Comparison of ENCODE assay signal across 12 mouse cellular contexts in genomic region chr6:42309816-42310378, GRCm38 (mm10). TPM values are rescaled to one million over a fixed set of nuclear protein-coding genes. Genes with fewer than 3 reads are reported as not detected.
A peak's percentile ranks its signal among the peaks of the same experiment; 100 is the strongest.
DNase-seq lines count a peak whose midpoint lies in the region; ATAC-seq and TF ChIP-seq lines count a peak whose summit lies in the region.
"Had no signal": no experiment of that assay in that cellular context is flagged by ENCODE, and none has a peak within 500 bp of the region (broad histone marks: within the 10 kb centered on the region; RNA-seq: fewer than 3 reads in every experiment).

No protein-coding gene starts in this region.

- TF ChIP-seq POLR2A in lung, adult 2 months (IDR thresholded peaks at IDR 0.05; ENCODE audit: borderline replicate concordance, extremely low read depth, low read depth, low read length) = no peak
- TF ChIP-seq POLR2A in bone marrow, adult 2 months (IDR thresholded peaks at IDR 0.05; ENCODE audit: borderline replicate concordance, control insufficient read depth, low read depth, low read length) = no peak

- H3K27me3 ChIP-seq in lung, embryonic 14.5 days (ENCODE audit: insufficient read depth, low read length) = no peaks in the 10 kb centered on the region
- no peaks in the 10 kb centered on the region for H3K27me3 ChIP-seq in intestine, embryonic 16.5 days (replicated peaks; ENCODE audit: control insufficient read depth, insufficient read depth, low read length)
- H3K27me3 ChIP-seq: heart, embryonic 13.5 days had no signal

- no peak overlapping the region for H3K9ac ChIP-seq in lung, embryonic 14.5 days
- no peak overlapping the region for H3K9ac ChIP-seq in intestine, embryonic 16.5 days (ENCODE audit: low read depth, low read length)
- H3K9ac ChIP-seq: heart, embryonic 13.5 days had no signal

- intact Hi-C loops in gastrocnemius, adult 2 months (cut with DNase I) = no loop called here

- H3K4me3 ChIP-seq in gastrocnemius, adult 2 months = no peak overlapping the region
- H3K4me3 ChIP-seq in lung, embryonic 14.5 days (ENCODE audit: low read depth, low read length) = no peak overlapping the region
- no peak overlapping the region for H3K4me3 ChIP-seq in lung, adult 2 months (replicated peaks; ENCODE audit: extremely low read depth, low read depth, low read length)
- H3K4me3 ChIP-seq in bone marrow, adult 2 months (replicated peaks; ENCODE audit: control insufficient read depth, low read depth, low read length) = no peak overlapping the region
- H3K4me3 ChIP-seq in intestine, embryonic 16.5 days (ENCODE audit: low read length) = no peak overlapping the region
- H3K4me3 ChIP-seq: heart, embryonic 13.5 days had no signal

- no peak overlapping the region for H3K4me2 ChIP-seq in lung, embryonic 14.5 days
- no peak overlapping the region for H3K4me2 ChIP-seq in intestine, embryonic 16.5 days (ENCODE audit: low read depth, low read length)
- H3K4me2 ChIP-seq: heart, embryonic 13.5 days had no signal

- H3K9me3 ChIP-seq in lung, embryonic 14.5 days (ENCODE audit: low read depth, low read length) = no peaks in the 10 kb centered on the region
- no peaks in the 10 kb centered on the region for H3K9me3 ChIP-seq in intestine, embryonic 16.5 days (ENCODE audit: control insufficient read depth, low read length)
- H3K9me3 ChIP-seq: heart, embryonic 13.5 days had no signal

- WGBS in lung, embryonic 14.5 days = 48% methylated on average over 8 of the region's 8 CpGs
- 47% methylated on average over 8 of the region's 8 CpGs for WGBS in lung, adult 2 months
- 52% methylated on average over 8 of the region's 8 CpGs for WGBS in bone marrow, adult 2 months
- WGBS in intestine, embryonic 16.5 days = 50% methylated on average over 8 of the region's 8 CpGs

- DNase-seq in gastrocnemius, adult 2 months = peak; percentile 25
- DNase-seq in gastrocnemius, postnatal 25 days = no peak
- peak; percentile 20 for DNase-seq in lung, embryonic 14.5 days
- DNase-seq in lung, adult 2 months = no peak
- no peak for DNase-seq in ovary, postnatal 36 days (ENCODE audit: low spot score)
- DNase-seq in right cerebral cortex, postnatal 25 days = no peak

- no peaks in the 10 kb centered on the region for H3K36me3 ChIP-seq in lung, embryonic 14.5 days (ENCODE audit: insufficient read depth)
- H3K36me3 ChIP-seq in intestine, embryonic 16.5 days (ENCODE audit: control insufficient read depth, insufficient read depth, low read length) = no peaks in the 10 kb centered on the region

- H3K4me1 ChIP-seq in lung, embryonic 14.5 days (ENCODE audit: insufficient read depth) = no peaks in the 10 kb centered on the region
- H3K4me1 ChIP-seq in lung, adult 2 months (ENCODE audit: control insufficient read depth, insufficient read depth, low read length) = no peaks in the 10 kb centered on the region
- H3K4me1 ChIP-seq in bone marrow, adult 2 months (ENCODE audit: control insufficient read depth, insufficient read depth, low read length) = peaks cover 2% of the 10 kb centered on the region; the same call in 1 of the 2 replicates
- H3K4me1 ChIP-seq in intestine, embryonic 16.5 days (ENCODE audit: control insufficient read depth, insufficient read depth, low read length) = no peaks in the 10 kb centered on the region
- H3K4me1 ChIP-seq: heart, embryonic 13.5 days had no signal

- 0 out of 2 replicates have a peak, but pooled peaks have one; percentile 13 for TF ChIP-seq CTCF in gastrocnemius, adult 2 months (IDR thresholded peaks at IDR 0.05)
- peak; percentile 44 for TF ChIP-seq CTCF in lung, embryonic 14.5 days (IDR thresholded peaks at IDR 0.05; ENCODE audit: low read depth)
- TF ChIP-seq CTCF in lung, adult 2 months (IDR thresholded peaks at IDR 0.05; ENCODE audit: insufficient read depth, low read length) = no peak; the same call in 1 of the 2 replicates
- peak; percentile 28; the same call in 1 of the 2 replicates for TF ChIP-seq CTCF in bone marrow, adult 2 months (IDR thresholded peaks at IDR 0.05; ENCODE audit: control insufficient read depth, insufficient read depth, low read length)

- ATAC-seq in lung, embryonic 14.5 days (ENCODE audit: insufficient read depth) = no peak
- ATAC-seq in intestine, embryonic 16.5 days = peak; percentile 50

- no peak overlapping the region for H3K27ac ChIP-seq in gastrocnemius, adult 2 months
- H3K27ac ChIP-seq in lung, embryonic 14.5 days (ENCODE audit: low read depth) = no peak overlapping the region
- H3K27ac ChIP-seq in bone marrow, adult 2 months (ENCODE audit: control insufficient read depth, insufficient read depth, low read depth, low read length, poor library complexity) = no peak overlapping the region; the same call in 1 of the 2 replicates
- no peak overlapping the region for H3K27ac ChIP-seq in intestine, embryonic 16.5 days (ENCODE audit: low read length)
- H3K27ac ChIP-seq: heart, embryonic 13.5 days had no signal

RNA-seq across cellular contexts. Expression of gene Fam131b, which starts 14.5 kb away (rescaled TPM):
- under 1 TPM; 0.33 to 0.45 TPM for total RNA-seq in gastrocnemius, adult 2 months (2021)
- under 1 TPM; 0.41 to 0.54 TPM for total RNA-seq in gastrocnemius, postnatal 25 days (2021)
- polyA plus RNA-seq in lung, embryonic 14.5 days (2014; fragmentation: Nextera tagmentation; extraction: Ambion mirVana) = 0.11 and 0.13 TPM in 2 replicates
- 0.42 and 0.45 TPM in 2 replicates for polyA plus RNA-seq in lung, adult 2 months (2012; rRNA removed)
- polyA plus RNA-seq in bone marrow, adult 2 months (2011; ENCODE audit: insufficient read depth, insufficient read length, low replicate concordance, missing spikeins) = 0.85 TPM in 1 of 2 replicates, not detected in the other
- polyA plus RNA-seq in intestine, embryonic 16.5 days (2015; fragmentation: Nextera tagmentation; extraction: Ambion mirVana) = 0.12 and 0.21 TPM in 2 replicates
- total RNA-seq: neutrophil, adult 5-6 weeks had no signal
- polyA plus RNA-seq: liver, embryonic 16.5 days had no signal

RNA-seq across cellular contexts. Expression of gene Clcn1, which starts 23.4 kb away (rescaled TPM):
- 100 to 1,000 TPM; 126 to 170 TPM for total RNA-seq in gastrocnemius, adult 2 months (2021)
- total RNA-seq in gastrocnemius, postnatal 25 days (2021) = 100 to 1,000 TPM; 105 to 116 TPM
- 0.09 TPM in 1 of 2 replicates, not detected in the other for polyA plus RNA-seq in lung, embryonic 14.5 days (2014; fragmentation: Nextera tagmentation; extraction: Ambion mirVana)
- 0.34 and 1.5 TPM in 2 replicates for polyA plus RNA-seq in lung, adult 2 months (2012; rRNA removed)
- polyA plus RNA-seq in bone marrow, adult 2 months (2011; ENCODE audit: insufficient read depth, insufficient read length, low replicate concordance, missing spikeins) = 2.1 and 4.2 TPM in 2 replicates
- polyA plus RNA-seq in intestine, embryonic 16.5 days (2015; fragmentation: Nextera tagmentation; extraction: Ambion mirVana) = 0.20 and 0.23 TPM in 2 replicates

RNA-seq across cellular contexts. Expression of gene Zyx, which starts 39.5 kb away (rescaled TPM):
- 10 to 100 TPM; 19.7 to 24.7 TPM for total RNA-seq in gastrocnemius, adult 2 months (2021)
- total RNA-seq in gastrocnemius, postnatal 25 days (2021) = 10 to 100 TPM; 28.8 to 32.3 TPM
- polyA plus RNA-seq in lung, embryonic 14.5 days (2014; fragmentation: Nextera tagmentation; extraction: Ambion mirVana) = 194 and 198 TPM in 2 replicates
- 311 and 352 TPM in 2 replicates for polyA plus RNA-seq in lung, adult 2 months (2012; rRNA removed)
- polyA plus RNA-seq in bone marrow, adult 2 months (2011; ENCODE audit: insufficient read depth, insufficient read length, low replicate concordance, missing spikeins) = 90.3 and 169 TPM in 2 replicates
- 83.5 and 86.5 TPM in 2 replicates for polyA plus RNA-seq in intestine, embryonic 16.5 days (2015; fragmentation: Nextera tagmentation; extraction: Ambion mirVana)

RNA-seq across cellular contexts. Expression of gene Casp2, which starts 45.1 kb away (rescaled TPM):
- total RNA-seq in gastrocnemius, adult 2 months (2021) = 1 to 10 TPM; 5.0 to 6.1 TPM
- 1 to 10 TPM; 5.0 to 5.1 TPM for total RNA-seq in gastrocnemius, postnatal 25 days (2021)
- polyA plus RNA-seq in lung, embryonic 14.5 days (2014; fragmentation: Nextera tagmentation; extraction: Ambion mirVana) = 71.1 and 75.1 TPM in 2 replicates
- 24.2 and 36.7 TPM in 2 replicates for polyA plus RNA-seq in lung, adult 2 months (2012; rRNA removed)
- polyA plus RNA-seq in bone marrow, adult 2 months (2011; ENCODE audit: insufficient read depth, insufficient read length, low replicate concordance, missing spikeins) = 20.9 and 27.5 TPM in 2 replicates
- 39.5 and 39.9 TPM in 2 replicates for polyA plus RNA-seq in intestine, embryonic 16.5 days (2015; fragmentation: Nextera tagmentation; extraction: Ambion mirVana)

RNA-seq across cellular contexts. Expression of gene Tmem139, which starts 48.1 kb away (rescaled TPM):
- under 1 TPM in 1 of 2 experiments, not detected in 1; 0.33 TPM for total RNA-seq in gastrocnemius, adult 2 months (2021)
- total RNA-seq in gastrocnemius, postnatal 25 days (2021) = not detected
- polyA plus RNA-seq in lung, embryonic 14.5 days (2014; fragmentation: Nextera tagmentation; extraction: Ambion mirVana) = 1.9 TPM in 2 replicates
- polyA plus RNA-seq in lung, adult 2 months (2012; rRNA removed) = 5.7 and 7.2 TPM in 2 replicates
- polyA plus RNA-seq in bone marrow, adult 2 months (2011; ENCODE audit: insufficient read depth, insufficient read length, low replicate concordance, missing spikeins) = not detected in 2 replicates
- polyA plus RNA-seq in intestine, embryonic 16.5 days (2015; fragmentation: Nextera tagmentation; extraction: Ambion mirVana) = 19.5 and 22.9 TPM in 2 replicates
- total RNA-seq: layer of hippocampus, postnatal 10 days; neutrophil, adult 5-6 weeks had no signal

Comparison
In these comparisons a context has a peak if more than half of its experiments do, and no peak if none do; other contexts are left out.
1. DNase-seq: peak in gastrocnemius, adult 2 months (single experiment) and lung, embryonic 14.5 days (single experiment); none in gastrocnemius, postnatal 25 days (single experiment), lung, adult 2 months (single experiment), ovary, postnatal 36 days (single experiment) and right cerebral cortex, postnatal 25 days (single experiment).